ENCODE assay signal across 8 mouse cellular contexts in the genomic region with DNA sequence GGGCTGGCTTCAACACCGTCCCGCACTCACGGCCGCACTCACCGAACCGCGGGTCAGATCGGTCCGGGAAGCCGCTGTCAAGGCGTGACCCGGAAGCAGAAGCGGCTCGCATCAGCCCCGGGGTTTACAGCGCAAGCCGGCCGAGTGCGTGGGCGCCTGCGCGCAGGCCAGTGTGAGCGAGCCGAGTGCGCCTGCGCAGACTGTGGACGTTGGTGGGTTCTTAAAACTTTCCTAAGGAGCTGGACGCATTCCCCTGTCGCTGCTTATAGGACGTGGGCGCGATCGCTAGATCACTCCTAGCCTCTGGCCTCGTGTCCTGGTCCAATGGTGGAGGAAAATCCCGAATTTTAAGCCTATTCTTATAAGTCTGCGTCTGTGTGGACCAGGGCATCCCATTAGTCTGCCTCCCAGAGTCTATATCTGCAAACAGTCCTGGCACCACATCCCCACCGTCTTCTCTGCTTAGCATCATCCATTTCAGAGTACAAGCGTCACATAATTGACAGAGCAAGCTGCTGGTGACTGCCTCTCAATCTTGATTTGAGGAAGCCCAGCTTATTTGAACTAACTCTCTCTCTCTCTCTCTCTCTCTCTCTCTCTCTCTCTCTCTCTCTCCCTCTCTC. TPM values are rescaled to one million over a fixed set of nuclear protein-coding genes. Genes with fewer than 3 reads are reported as not detected.
A peak's percentile ranks its signal among the peaks of the same experiment; 100 is the strongest.
DNase-seq lines count a peak whose midpoint lies in the region; ATAC-seq and TF ChIP-seq lines count a peak whose summit lies in the region.

No protein-coding gene starts in this region.

- peak overlapping the region; percentile 94 for H3K27ac ChIP-seq in hindbrain, embryonic 10.5 days
- peak overlapping the region; percentile 85 for H3K27ac ChIP-seq in lung, postnatal 0 days (ENCODE audit: low read length)

- no peak for TF ChIP-seq EP300 in lung, postnatal 0 days (IDR thresholded peaks at IDR 0.05)

- peak overlapping the region; percentile 86 for H3K4me3 ChIP-seq in hindbrain, embryonic 10.5 days
- H3K4me3 ChIP-seq in lung, postnatal 0 days (ENCODE audit: low read depth, low read length): peak overlapping the region; percentile 94

- peak overlapping the region; percentile 91 for H3K9ac ChIP-seq in lung, postnatal 0 days (replicated peaks; ENCODE audit: low read depth)

- H3K4me2 ChIP-seq in lung, postnatal 0 days (replicated peaks; ENCODE audit: low read depth, low read length): peak overlapping the region; percentile 88

- TF ChIP-seq CTCF in lung, postnatal 0 days (IDR thresholded peaks at IDR 0.05): no peak

- peaks cover 20% of the 10 kb centered on the region for H3K36me3 ChIP-seq in hindbrain, embryonic 10.5 days
- H3K36me3 ChIP-seq in lung, postnatal 0 days (ENCODE audit: insufficient read depth, low read length): peaks cover 10% of the 10 kb centered on the region; the same call in 1 of the 2 replicates

- WGBS in hindbrain, embryonic 10.5 days: 1% methylated on average over 38 of the region's 38 CpGs
- under 1% methylated on average over 36 of the region's 38 CpGs for WGBS in lung, postnatal 0 days

- H3K9me3 ChIP-seq in hindbrain, embryonic 10.5 days: no peaks in the 10 kb centered on the region
- no peaks in the 10 kb centered on the region for H3K9me3 ChIP-seq in lung, postnatal 0 days (ENCODE audit: low read length)

- H3K4me1 ChIP-seq in hindbrain, embryonic 10.5 days (replicated peaks): peaks cover 19% of the 10 kb centered on the region
- peaks cover 7% of the 10 kb centered on the region; the same call in 1 of the 2 replicates for H3K4me1 ChIP-seq in lung, postnatal 0 days (ENCODE audit: insufficient read depth, low read depth, low read length)

- DNase-seq in MEL-GATA-1-ER (ENCODE audit: extremely low read depth, low read depth): peak; percentile 93
- peak; percentile 91 for DNase-seq in cerebellum, adult 8-10 months
- peak; percentile 95 for DNase-seq in forelimb bud, embryonic 11.5 days (ENCODE audit: low read depth, low spot score)
- DNase-seq in hindbrain, embryonic 10.5 days (ENCODE audit: low spot score): peak; percentile 93
- DNase-seq in layer of hippocampus, adult 9-11 months: peak; percentile 94
- peak; percentile 98 for DNase-seq in lung, postnatal 0 days (ENCODE audit: low spot score)
- DNase-seq in ovary, postnatal 14 days (ENCODE audit: low spot score): peak; percentile 85
- peak; percentile 93 for DNase-seq in thymus, postnatal 14 days

- ATAC-seq in lung, postnatal 0 days: peak; percentile 99

- H3K27me3 ChIP-seq in hindbrain, embryonic 10.5 days (ENCODE audit: insufficient read depth, poor library complexity, severe bottlenecking): no peaks in the 10 kb centered on the region
- H3K27me3 ChIP-seq in lung, postnatal 0 days (replicated peaks; ENCODE audit: insufficient read depth, low read length): no peaks in the 10 kb centered on the region

RNA-seq across cellular contexts. Expression of a gene that starts 19.8 kb away (rescaled TPM):
- 39.4 and 48.8 TPM in 2 replicates for polyA plus RNA-seq in hindbrain, embryonic 10.5 days (2016; fragmentation: Nextera tagmentation; extraction: Ambion mirVana)
- polyA plus RNA-seq in lung, postnatal 0 days (2015; fragmentation: Nextera tagmentation; extraction: Ambion mirVana): 40.3 and 42.3 TPM in 2 replicates

RNA-seq across cellular contexts. Expression of a gene that starts 21.3 kb away (rescaled TPM):
- 5.9 and 12.2 TPM in 2 replicates for polyA plus RNA-seq in hindbrain, embryonic 10.5 days (2016; fragmentation: Nextera tagmentation; extraction: Ambion mirVana)
- 0.04 and 0.07 TPM in 2 replicates for polyA plus RNA-seq in lung, postnatal 0 days (2015; fragmentation: Nextera tagmentation; extraction: Ambion mirVana)

RNA-seq across cellular contexts. Expression of a gene that starts 49.7 kb away (rescaled TPM):
- polyA plus RNA-seq in hindbrain, embryonic 10.5 days (2016; fragmentation: Nextera tagmentation; extraction: Ambion mirVana): not detected in 2 replicates
- polyA plus RNA-seq in lung, postnatal 0 days (2015; fragmentation: Nextera tagmentation; extraction: Ambion mirVana): not detected in 2 replicates

RNA-seq across cellular contexts. Expression of a gene that starts 52.1 kb away (rescaled TPM):
- polyA plus RNA-seq in hindbrain, embryonic 10.5 days (2016; fragmentation: Nextera tagmentation; extraction: Ambion mirVana): 36.5 and 44.1 TPM in 2 replicates
- polyA plus RNA-seq in lung, postnatal 0 days (2015; fragmentation: Nextera tagmentation; extraction: Ambion mirVana): 9.2 and 10.2 TPM in 2 replicates

RNA-seq across cellular contexts. Expression of a gene that starts 53.3 kb away (rescaled TPM):
- 33.0 and 37.9 TPM in 2 replicates for polyA plus RNA-seq in hindbrain, embryonic 10.5 days (2016; fragmentation: Nextera tagmentation; extraction: Ambion mirVana)
- polyA plus RNA-seq in lung, postnatal 0 days (2015; fragmentation: Nextera tagmentation; extraction: Ambion mirVana): 12.8 and 15.5 TPM in 2 replicates

Comparison
In these comparisons a context has a peak if more than half of its experiments do, and no peak if none do; other contexts are left out.
1. Peak in every context shown above with its lines: DNase-seq, ATAC-seq, H3K4me3 ChIP-seq and H3K27ac ChIP-seq.